Mouse (Mus musculus) heart, embryonic 11.5 days (tissue): Measurements from ENCODE around the gene Car14. TPM values are rescaled to one million over a fixed set of nuclear protein-coding genes. Genes with fewer than 3 reads are reported as not detected.
"Not testable (repeated sequence)": the region's sequence is repeated elsewhere in the genome, so short reads cannot be mapped to it uniquely, and the experiment has no call there.

ENCODE experiments used
- ATAC-seq: fragments of 200-750 bp; cut with Nextera tagmentation; replicated peaks from 2 replicates; pipeline ENCODE4 v1.8.0; 2017; ENCODE audit warnings: moderate library complexity; ENCODE audit not compliant: insufficient number of reproducible peaks, low FRiP score, low TSS enrichment
- H3K27ac ChIP-seq: fragments of 300-500 bp; sonication (generic); 2 replicates; pipeline ENCODE4 v1.5.1; 2014; ENCODE audit warnings: mild to moderate bottlenecking, low read depth, low read length
- H3K27me3 ChIP-seq: fragments of 300-500 bp; sonication (generic); 2 replicates; pipeline ENCODE4 v1.6.1; 2014; ENCODE audit warnings: mild to moderate bottlenecking, low read length, mixed read lengths; ENCODE audit not compliant: control insufficient read depth, insufficient read depth
- H3K36me3 ChIP-seq: fragments of 300-500 bp; sonication (generic); 2 replicates; pipeline ENCODE4 v1.6.1; 2014; ENCODE audit warnings: mild to moderate bottlenecking, low read length, moderate library complexity, mixed read lengths; ENCODE audit not compliant: control insufficient read depth, insufficient read depth
- H3K4me1 ChIP-seq: fragments of 300-500 bp; sonication (generic); 2 replicates; pipeline ENCODE4 v1.6.1; 2014; ENCODE audit warnings: low read length; ENCODE audit not compliant: control insufficient read depth, insufficient read depth
- H3K4me2 ChIP-seq: fragments of 300-500 bp; sonication (generic); 2 replicates; pipeline ENCODE4 v1.6.1; 2014; ENCODE audit warnings: mild to moderate bottlenecking, moderate library complexity
- H3K4me3 ChIP-seq: fragments of 300-500 bp; sonication (generic); 2 replicates; pipeline ENCODE4 v1.5.1; 2014; ENCODE audit warnings: low read depth, low read length
- H3K9ac ChIP-seq: fragments of 300-500 bp; sonication (generic); 2 replicates; pipeline ENCODE4 v1.6.1; 2014; ENCODE audit warnings: mild to moderate bottlenecking, low read depth, low read length, moderate library complexity
- H3K9me3 ChIP-seq: fragments of 300-500 bp; sonication (generic); replicated peaks from 2 replicates; pipeline ENCODE4 v1.6.1; 2016; ENCODE audit warnings: low read length; ENCODE audit not compliant: control insufficient read depth
- WGBS: fragments of 180-500 bp; shearing (Covaris S2); extraction: QIAGEN DNeasy Blood & Tissue Kit; methylation state at CpG from one replicate; pipeline ENCODE4 v1.1.7; 2014; ENCODE audit not compliant: insufficient replicate concordance; 5-methylcytosine and 5-hydroxymethylcytosine counted together
- polyA plus RNA-seq: library from polyadenylated mRNA; unstranded; fragments of >200 nt; fragmentation: Nextera tagmentation; extraction: Ambion mirVana; gene quantifications from 2 replicates; pipeline ENCODE4 v1.2.1, GENCODE M21; 2014

Car14 gene
- polyA plus RNA-seq, 1 experiment from 2014 or later = 39.0 TPM

DNA sequence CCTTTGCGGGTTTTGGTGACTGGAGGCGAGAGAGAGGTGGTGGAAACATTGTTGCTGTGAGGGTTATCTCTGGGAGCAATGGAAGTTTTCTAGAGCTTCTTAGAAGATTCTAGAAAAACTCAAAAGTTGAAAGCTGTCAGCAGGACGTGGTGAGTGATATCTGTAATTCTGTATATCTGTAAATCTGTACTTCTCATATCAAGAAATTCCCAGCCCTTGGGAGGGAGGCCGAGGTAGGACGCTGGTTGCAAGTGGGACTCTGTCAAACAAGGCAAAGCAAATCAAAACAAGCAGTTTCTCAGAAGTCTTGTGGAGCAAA lies 25.9 kb upstream of the Car14 start:
- WGBS = 2% methylated on average over 5 of the region's 5 CpGs
- Histone ChIP-seq H3K4me3 (peak overlapping the region; percentile 96), H3K9ac (peak overlapping the region; percentile 99), H3K4me2 (peak overlapping the region; percentile 84), H3K9me3 (no peaks in the 10 kb centered on the region), H3K36me3 (peaks cover 15% of the 10 kb centered on the region), H3K27me3 (no peaks in the 10 kb centered on the region), H3K4me1 (peaks cover 7% of the 10 kb centered on the region; the same call in 1 of the 2 replicates), H3K27ac (peak overlapping the region; percentile 93)
- ATAC-seq = no peak

DNA sequence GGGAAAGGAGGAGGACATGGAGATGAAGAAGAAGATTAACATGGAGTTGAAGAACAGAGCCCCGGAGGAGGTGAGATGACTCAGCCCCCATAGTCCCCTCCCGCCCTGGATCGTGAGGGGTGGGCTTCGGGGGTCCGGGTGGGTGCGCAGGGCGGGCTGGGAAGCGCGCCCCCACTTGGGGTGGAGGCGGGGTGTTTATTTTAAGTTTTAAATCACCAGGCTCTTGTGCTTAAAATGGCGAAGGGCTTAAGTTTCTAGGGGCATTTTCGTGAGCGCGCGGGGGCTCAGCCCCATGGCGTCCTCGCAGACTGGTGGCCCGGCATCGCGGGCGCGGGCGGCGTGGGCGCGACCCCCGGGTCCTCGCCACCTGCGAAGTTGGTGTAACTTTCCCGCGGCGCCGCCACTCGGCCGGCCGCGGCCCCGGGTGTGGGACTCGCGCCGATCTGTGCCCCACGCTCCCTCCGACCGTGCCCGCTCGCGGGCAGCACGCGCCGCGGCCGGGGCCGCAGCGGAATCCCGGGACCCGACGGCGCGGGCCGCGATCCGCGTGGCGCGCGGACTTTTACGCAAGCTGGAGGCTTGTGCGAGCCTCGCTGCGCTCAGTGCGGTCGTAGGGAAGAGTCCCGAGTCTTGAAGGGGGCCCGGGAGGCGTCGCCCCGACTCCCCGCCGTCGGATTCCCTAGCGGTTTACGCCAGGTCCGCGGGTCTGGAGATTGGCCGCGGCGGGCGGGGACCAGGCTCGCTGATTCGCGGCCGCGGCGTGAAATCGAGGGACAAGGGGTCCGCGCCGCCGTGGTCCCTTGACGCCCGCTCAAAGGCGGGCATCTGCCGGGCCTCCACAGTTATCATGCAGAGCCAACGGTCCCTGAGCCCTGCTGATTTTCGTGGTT lies 25.3 kb upstream of the Car14 start:
- H3K27ac ChIP-seq = peak overlapping the region; percentile 93
- WGBS = under 1% methylated on average over 105 of the region's 105 CpGs
- H3K4me3 ChIP-seq = peak overlapping the region; percentile 96
- H3K4me1 ChIP-seq = peaks cover 7% of the 10 kb centered on the region; the same call in 1 of the 2 replicates
- H3K36me3 ChIP-seq = peaks cover 10% of the 10 kb centered on the region
- H3K4me2 ChIP-seq = peak overlapping the region; percentile 84
- peak overlapping the region; percentile 99 for H3K9ac ChIP-seq
- no peaks in the 10 kb centered on the region for H3K27me3 ChIP-seq
- no peaks in the 10 kb centered on the region for H3K9me3 ChIP-seq
- ATAC-seq = peak; percentile 14; the same call in 1 of the 2 replicates

DNA sequence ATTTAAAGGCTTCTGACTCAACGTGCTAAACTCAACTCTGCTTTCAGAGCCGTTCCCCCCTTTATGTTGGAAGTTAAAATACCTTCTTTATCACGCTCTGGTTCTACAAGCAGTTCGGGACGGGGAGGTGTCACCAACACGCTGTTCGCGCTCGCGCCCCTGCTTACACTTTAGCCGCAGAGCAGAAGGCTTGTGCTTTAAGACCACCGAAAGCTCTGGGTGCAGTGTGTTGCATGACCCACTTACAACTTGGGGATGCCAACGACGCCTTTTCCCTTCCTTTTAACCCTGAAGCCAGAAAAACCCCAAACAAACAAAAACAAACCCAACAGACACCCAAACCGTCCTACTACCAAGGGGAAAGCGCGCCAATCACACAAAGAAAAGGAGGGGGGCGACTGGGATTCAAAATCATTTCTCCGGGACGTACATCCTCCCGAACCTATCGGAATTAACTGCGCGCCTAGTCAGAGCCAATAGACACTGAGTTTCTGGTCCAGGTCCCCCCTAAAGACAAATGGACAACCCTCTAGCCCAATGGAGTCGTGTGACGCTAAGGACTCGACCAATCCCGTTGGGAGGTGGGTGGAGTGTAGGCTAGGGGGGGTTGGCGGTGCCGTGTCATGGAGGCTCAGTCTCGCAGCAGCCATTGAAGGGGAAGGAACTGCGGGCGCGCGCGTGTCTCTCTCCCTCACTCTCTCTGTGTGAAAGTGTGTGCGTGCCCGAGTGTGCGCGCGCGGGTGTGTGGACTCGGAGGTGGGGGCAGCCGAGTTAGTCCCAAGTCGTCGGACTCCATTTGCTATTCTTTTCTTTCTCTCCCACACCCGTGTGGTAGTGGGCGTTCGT lies 24.4 kb upstream of the Car14 start, which contains the start of gene Anp32e:
Anp32e (plus strand) TSS at position 589 of the 846 bp plus-strand sequence.
- peak within 1 kb of the TSS; percentile 96 for H3K4me3 ChIP-seq
- no peaks in the 10 kb centered on the region for H3K9me3 ChIP-seq
- no peaks in the 10 kb centered on the region for H3K27me3 ChIP-seq
- H3K27ac ChIP-seq = peak within 1 kb of the TSS; percentile 93
- peak within 1 kb of the TSS; percentile 99 for H3K9ac ChIP-seq
- under 1% methylated on average over 47 of the region's 49 CpGs for WGBS
- peaks cover 1% of the 10 kb centered on the region for H3K36me3 ChIP-seq
- H3K4me1 ChIP-seq = peaks cover 7% of the 10 kb centered on the region; the same call in 1 of the 2 replicates
- H3K4me2 ChIP-seq = peak within 1 kb of the TSS; percentile 84
- ATAC-seq = peak; percentile 100

DNA sequence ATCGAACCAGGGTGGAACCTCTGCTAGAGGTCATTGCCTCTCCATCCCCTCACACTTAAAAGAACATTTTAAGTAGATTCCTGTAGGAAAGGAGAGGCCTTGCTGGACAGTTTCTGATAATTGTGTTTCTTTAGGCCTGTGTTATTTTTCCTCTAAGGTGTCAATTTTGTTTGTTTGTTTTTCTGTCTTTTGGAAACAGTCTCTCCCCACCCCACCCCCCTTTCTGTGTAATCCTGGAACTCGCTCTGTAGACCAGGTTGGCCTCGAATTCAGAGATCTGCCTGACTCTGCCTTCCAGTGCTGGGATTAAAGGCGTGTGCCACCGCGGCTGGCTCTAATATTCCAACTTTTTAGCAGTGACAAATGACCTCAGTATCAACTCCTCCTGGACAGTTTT lies 23.8 kb upstream of the Car14 start:
- Histone ChIP-seq H3K4me2 (peak overlapping the region; percentile 60), H3K4me3 (peak overlapping the region; percentile 96), H3K27me3 (no peaks in the 10 kb centered on the region), H3K9ac (peak overlapping the region; percentile 71), H3K36me3 (no peaks in the 10 kb centered on the region), H3K27ac (peak overlapping the region; percentile 82), H3K4me1 (peaks cover 7% of the 10 kb centered on the region; the same call in 1 of the 2 replicates), H3K9me3 (no peaks in the 10 kb centered on the region)
- WGBS = 60% methylated on average over 6 of the region's 6 CpGs
- no peak for ATAC-seq

DNA sequence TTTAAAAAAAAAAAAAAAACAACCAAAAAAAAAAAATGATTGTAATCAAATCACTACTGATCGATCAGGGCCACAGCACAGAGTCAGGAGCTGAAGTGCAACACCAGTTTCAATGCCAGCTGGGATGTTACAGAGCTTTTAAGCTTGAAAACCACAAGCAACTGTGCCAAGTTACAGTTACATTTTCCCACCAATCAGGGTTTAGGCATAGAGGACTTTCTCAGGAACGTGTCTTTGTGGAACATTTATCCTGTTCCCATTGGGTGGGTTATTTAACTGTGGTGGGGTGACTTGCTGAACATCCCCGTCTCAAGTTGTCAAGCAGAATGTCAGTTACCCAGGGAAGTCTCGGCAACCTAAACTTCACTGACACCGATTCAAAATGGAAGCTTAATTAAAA lies 20.6 kb upstream of the Car14 start:
- WGBS = 81% methylated on average over 5 of the region's 5 CpGs
- H3K4me3 ChIP-seq = no peak overlapping the region
- no peaks in the 10 kb centered on the region for H3K27me3 ChIP-seq
- no peak for ATAC-seq
- no peaks in the 10 kb centered on the region for H3K9me3 ChIP-seq
- no peak overlapping the region for H3K27ac ChIP-seq
- no peaks in the 10 kb centered on the region for H3K36me3 ChIP-seq
- H3K4me2 ChIP-seq = no peak overlapping the region
- no peaks in the 10 kb centered on the region for H3K4me1 ChIP-seq
- no peak overlapping the region for H3K9ac ChIP-seq

DNA sequence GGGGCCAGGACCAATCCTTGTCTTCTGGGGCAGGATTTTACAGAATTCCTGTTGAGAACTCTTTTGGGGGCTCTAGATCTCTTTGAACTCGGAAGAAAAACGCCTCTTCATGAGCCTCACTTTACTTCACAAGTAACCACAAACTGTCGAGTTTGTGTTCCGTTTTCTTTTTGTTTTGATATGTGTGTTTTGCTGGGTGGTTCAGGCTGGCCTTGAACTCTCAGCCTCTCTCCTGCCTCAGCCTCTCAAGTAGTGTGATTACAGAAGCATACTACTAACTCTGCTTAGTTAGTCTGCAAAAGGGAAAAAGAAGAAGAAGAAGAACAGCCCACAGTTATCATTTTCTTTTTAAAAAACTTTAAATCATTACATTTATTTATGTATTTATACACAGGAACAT lies 19.7 kb upstream of the Car14 start:
- no peaks in the 10 kb centered on the region for H3K9me3 ChIP-seq
- WGBS = 54% methylated on average over 4 of the region's 4 CpGs

DNA sequence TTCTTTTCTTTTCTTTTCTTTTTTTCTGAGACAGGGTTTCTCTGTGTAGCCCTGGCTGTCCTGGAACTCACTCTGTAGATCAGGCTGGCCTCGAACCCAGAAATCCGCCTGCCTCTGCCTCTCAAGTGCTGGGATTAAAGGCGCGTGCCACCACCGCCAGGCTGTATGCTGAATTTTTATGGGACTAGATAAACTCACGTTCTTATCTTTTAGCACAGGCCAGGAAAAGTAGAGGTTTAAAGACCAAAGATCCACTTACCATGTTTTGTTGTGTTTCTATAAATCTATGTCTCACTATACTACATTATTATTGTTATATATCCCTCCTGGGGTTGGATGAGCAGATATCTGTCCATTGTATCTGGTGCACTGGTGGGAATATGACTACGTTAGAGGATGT lies 18.9 kb upstream of the Car14 start:
- ATAC-seq, H3K9ac ChIP-seq, H3K27ac ChIP-seq, H3K4me1 ChIP-seq, H3K4me3 ChIP-seq, H3K9me3 ChIP-seq, H3K27me3 ChIP-seq, H3K4me2 ChIP-seq, H3K36me3 ChIP-seq: not testable (repeated sequence)
- WGBS = 82% methylated on average over 7 of the region's 7 CpGs

More for the DNA sequence above, 19.7 kb upstream of the Car14 start:
- H3K9ac ChIP-seq = no peak overlapping the region
- no peak overlapping the region for H3K27ac ChIP-seq
- no peak for ATAC-seq
- no peaks in the 10 kb centered on the region for H3K4me1 ChIP-seq
- H3K4me3 ChIP-seq = no peak overlapping the region
- no peaks in the 10 kb centered on the region for H3K27me3 ChIP-seq
- no peak overlapping the region for H3K4me2 ChIP-seq
- no peaks in the 10 kb centered on the region for H3K36me3 ChIP-seq

DNA sequence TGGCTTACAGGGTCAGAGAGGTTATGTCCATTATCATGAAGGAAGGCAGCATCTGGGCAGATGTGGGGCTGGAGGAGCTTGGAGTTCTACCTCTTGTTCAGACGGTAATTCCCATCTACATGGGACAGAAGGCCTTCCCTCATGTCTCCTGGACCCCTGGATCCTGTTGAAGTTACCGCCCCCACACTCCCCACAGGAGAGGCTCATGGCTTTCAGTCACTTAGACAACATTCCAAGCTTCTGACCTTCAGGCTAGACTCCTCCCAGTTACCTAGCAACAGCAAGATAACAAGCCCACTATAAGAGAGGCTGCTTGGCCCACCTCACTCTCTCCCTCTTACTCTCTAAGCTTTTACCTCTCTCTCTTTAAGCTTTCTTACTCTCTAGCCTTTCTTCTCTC lies 16.0 kb upstream of the Car14 start:
- H3K4me2 ChIP-seq, H3K27me3 ChIP-seq, H3K9ac ChIP-seq, H3K4me1 ChIP-seq, ATAC-seq, H3K36me3 ChIP-seq, H3K9me3 ChIP-seq, H3K27ac ChIP-seq, H3K4me3 ChIP-seq: not testable (repeated sequence)
- WGBS = 42% methylated on average over 2 of the region's 2 CpGs
